Mouse (Mus musculus) brain, embryonic 14.5 days (tissue): Measurements from ENCODE around the gene Thop1.

Source experiments
- CTCF ChIP-seq: fragments of 200-500 bp; IDR thresholded peaks from 2 replicates; pipeline ENCODE4 v1.5.1; 2012; ENCODE audit warnings: inconsistent platforms, mild to moderate bottlenecking, moderate library complexity, borderline replicate concordance; ENCODE audit not compliant: insufficient read depth, insufficient read length; ENCODE audit errors: extremely low read depth
- POLR2A ChIP-seq: fragments of 200-500 bp; IDR thresholded peaks from 2 replicates; pipeline ENCODE4 v1.6.1; 2012; ENCODE audit warnings: mild to moderate bottlenecking, inconsistent platforms, borderline replicate concordance; ENCODE audit not compliant: poor library complexity, insufficient read depth, insufficient read length, severe bottlenecking; ENCODE audit errors: extremely low read depth

DNA sequence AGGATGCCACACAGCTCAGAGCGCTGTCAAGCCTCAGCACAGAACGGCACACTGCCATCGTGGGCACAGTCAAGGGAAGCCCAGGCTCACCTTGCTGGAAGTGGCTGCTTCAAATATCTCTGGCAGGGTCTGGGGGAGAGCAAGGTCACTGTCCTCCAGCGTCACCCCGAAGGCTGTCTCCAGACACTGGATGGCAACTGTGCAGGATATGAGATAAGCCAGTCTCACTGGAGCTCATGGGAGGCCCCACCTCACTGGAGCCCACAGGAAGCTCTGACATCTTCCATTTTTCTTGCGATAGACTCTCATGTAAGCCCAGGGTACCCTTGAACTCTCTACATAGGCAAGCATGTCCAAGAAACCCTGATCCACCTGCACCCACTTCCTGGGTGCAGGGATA, 18.7 kb upstream of the Thop1 start:
- TF ChIP-seq POLR2A: no peak
- TF ChIP-seq CTCF: no peak
